Mouse (Mus musculus) erythroblast, embryonic 14.5 days (primary cell): ENCODE results near the gene Gtf3c1.

Source experiments
- GATA1 ChIP-seq: IDR thresholded peaks from 2 replicates; pipeline ENCODE4 v1.6.1; 2012; ENCODE audit warnings: low read length, inconsistent platforms, mixed read lengths
- TAL1 ChIP-seq: IDR thresholded peaks from 3 replicates; pipeline ENCODE4 v1.6.1; 2012; ENCODE audit warnings: low read length, inconsistent platforms, mixed read lengths

DNA sequence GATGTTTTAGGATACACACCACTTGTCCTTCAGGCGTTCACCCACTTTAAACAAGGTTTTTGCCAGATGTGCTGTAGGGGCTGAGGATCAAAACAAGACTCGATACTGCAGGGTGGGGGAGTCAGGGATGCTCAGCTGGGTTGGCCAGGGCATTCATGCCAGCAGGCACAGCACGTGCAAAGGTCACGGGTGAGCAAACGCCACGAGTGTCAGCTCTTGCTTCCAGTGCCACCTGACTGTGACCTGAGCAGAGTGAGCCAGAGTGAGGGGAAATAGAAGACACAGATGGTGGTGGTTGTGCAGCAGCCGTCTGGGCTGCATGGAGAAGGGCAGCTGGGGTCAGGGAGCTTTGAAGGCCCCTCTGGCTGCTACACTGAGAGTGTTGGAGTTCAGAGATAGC, 81.8 kb downstream of the Gtf3c1 start:
- TF ChIP-seq GATA1 (no peak), TAL1 (no peak)
